Mouse (Mus musculus) erythroblast, embryonic 14.5 days (primary cell): ENCODE results near the gene Sgsm1.

Source experiments
- GATA1 ChIP-seq: IDR thresholded peaks from 2 replicates; pipeline ENCODE4 v1.6.1; 2012; ENCODE audit warnings: low read length, inconsistent platforms, mixed read lengths
- TAL1 ChIP-seq: IDR thresholded peaks from 3 replicates; pipeline ENCODE4 v1.6.1; 2012; ENCODE audit warnings: low read length, inconsistent platforms, mixed read lengths

GRCm38 (mm10) chr5:113301841-113302240 is 8.7 kb downstream of the Sgsm1 start:
- TF ChIP-seq TAL1 = no peak
- no peak for TF ChIP-seq GATA1
